In genomic region chr6:89552321-89553011, GRCm38 (mm10) we compare ENCODE assay signal across 10 mouse cellular contexts. TPM values are rescaled to one million over a fixed set of nuclear protein-coding genes. Genes with fewer than 3 reads are reported as not detected.
DNase-seq lines count a peak whose midpoint lies in the region; ATAC-seq and TF ChIP-seq lines count a peak whose summit lies in the region.
"Had no signal": no experiment of that assay in that cellular context is flagged by ENCODE, and none has a peak within 500 bp of the region (broad histone marks: within the 10 kb centered on the region; RNA-seq: fewer than 3 reads in every experiment).

No protein-coding gene starts in this region.

- H3K4me1 ChIP-seq in stomach, postnatal 0 days (replicated peaks; ENCODE audit: control insufficient read depth, insufficient read depth): no peaks in the 10 kb centered on the region

- no peak overlapping the region for H3K4me3 ChIP-seq in stomach, postnatal 0 days (ENCODE audit: low read depth, low read length)
- H3K4me3 ChIP-seq: forebrain, embryonic 10.5 days; liver, embryonic 12.5 days had no signal

- H3K9ac ChIP-seq in stomach, postnatal 0 days (ENCODE audit: low read length): no peak overlapping the region
- H3K9ac ChIP-seq: liver, embryonic 12.5 days had no signal

- 74% methylated on average over 6 of the region's 6 CpGs for WGBS in stomach, postnatal 0 days

- H3K4me2 ChIP-seq in stomach, postnatal 0 days (replicated peaks; ENCODE audit: low read depth): no peak overlapping the region
- H3K4me2 ChIP-seq: liver, embryonic 12.5 days had no signal

- no peak for TF ChIP-seq CTCF in stomach, postnatal 0 days (IDR thresholded peaks at IDR 0.05; ENCODE audit: low read depth)

- no peak for TF ChIP-seq EP300 in stomach, postnatal 0 days (optimal IDR thresholded peaks at IDR 0.05)

- H3K27me3 ChIP-seq in stomach, postnatal 0 days (ENCODE audit: control insufficient read depth, insufficient read depth, low read length): no peaks in the 10 kb centered on the region
- H3K27me3 ChIP-seq: liver, embryonic 12.5 days had no signal

- no peak for ATAC-seq in stomach, postnatal 0 days (ENCODE audit: low FRiP score, low TSS enrichment)
- ATAC-seq: liver, embryonic 12.5 days had no signal

- no peaks in the 10 kb centered on the region for H3K9me3 ChIP-seq in stomach, postnatal 0 days (ENCODE audit: control insufficient read depth, low read length)
- H3K9me3 ChIP-seq: forebrain, embryonic 10.5 days; liver, embryonic 12.5 days had no signal

- peak; percentile 46 for DNase-seq in cerebellum, adult 11-12 months
- DNase-seq in cerebellum, postnatal 4 days (ENCODE audit: low spot score in 2 of 2): no peak
- peak; percentile 28 to 53 for DNase-seq in layer of hippocampus, adult 18-20 months (ENCODE audit: low spot score in 2 of 2)
- DNase-seq in layer of hippocampus, postnatal 10 days (ENCODE audit: low spot score in 2 of 2): no peak
- DNase-seq in right cerebral cortex, adult 18-20 months: peak; percentile 53
- no peak for DNase-seq in right cerebral cortex, postnatal 4 days
- DNase-seq in stomach, postnatal 0 days (ENCODE audit: low spot score): peak; percentile 10
- no peak for DNase-seq in adrenal gland, adult 18-20 months (ENCODE audit: low spot score in 2 of 2)

- H3K27ac ChIP-seq in stomach, postnatal 0 days (replicated peaks): no peak overlapping the region
- H3K27ac ChIP-seq: liver, embryonic 12.5 days had no signal

- H3K36me3 ChIP-seq in stomach, postnatal 0 days (ENCODE audit: control insufficient read depth, insufficient read depth, low read length): no peaks in the 10 kb centered on the region
- H3K36me3 ChIP-seq: forebrain, embryonic 10.5 days; liver, embryonic 12.5 days had no signal

RNA-seq across cellular contexts. Expression of gene Chchd6, which starts 43.0 kb away (rescaled TPM):
- total RNA-seq in layer of hippocampus, adult 18-20 months (2021): 10 to 100 TPM; 69.6 to 76.4 TPM
- 10 to 100 TPM; 73.8 to 89.8 TPM for total RNA-seq in layer of hippocampus, postnatal 10 days (2021)
- 19.5 and 22.7 TPM in 2 replicates for polyA plus RNA-seq in stomach, postnatal 0 days (2015; fragmentation: Nextera tagmentation; extraction: Ambion mirVana)
- 10 to 100 TPM; 30.3 to 51.6 TPM for total RNA-seq in adrenal gland, adult 18-20 months (2021)

Comparison
In these comparisons a context has a peak if more than half of its experiments do, and no peak if none do; other contexts are left out.
1. DNase-seq: peak in cerebellum, adult 11-12 months (single experiment), layer of hippocampus, adult 18-20 months (2 of 2), right cerebral cortex, adult 18-20 months (single experiment) and stomach, postnatal 0 days (single experiment); none in cerebellum, postnatal 4 days (0 of 2), layer of hippocampus, postnatal 10 days (0 of 2), right cerebral cortex, postnatal 4 days (single experiment) and adrenal gland, adult 18-20 months (0 of 2).